Mouse (Mus musculus): ENCODE measurements at regions not wholly inside any gene's neighbourhood (a gene's known extent, or its start where the extent isn't known, plus 50 kb on each side); places are given as distances from the start of the nearest gene placed in this dataset.

- TF ChIP-seq CTCF (IDR thresholded peaks at IDR 0.05; ENCODE audit: borderline replicate concordance, insufficient read depth, low read length) = no peak
- TF ChIP-seq POLR2A (IDR thresholded peaks at IDR 0.05; ENCODE audit: low read depth, low read length) = no peak
These were observed 95.2 kb upstream of the Fyn start for GRCm38 (mm10) chr10:39273426-39273825.

Measured in embryonic fibroblast, embryonic 13.5 days (primary cell).